Mouse (Mus musculus) kidney, adult 2 months (tissue): Measurements from ENCODE around the gene Pramef8.

Source experiments
- CTCF ChIP-seq: fragments of 200-500 bp; conservative IDR thresholded peaks from 2 replicates; pipeline ENCODE4 v1.5.1; 2011; ENCODE audit warnings: low read depth, mild to moderate bottlenecking, control low read depth, low read length, moderate library complexity, mixed read lengths; ENCODE audit not compliant: insufficient read depth, insufficient read length
- POLR2A ChIP-seq: fragments of 200-500 bp; IDR thresholded peaks from one replicate; pipeline ENCODE4 v1.6.1; 2011; ENCODE audit warnings: low read depth, low read length, control low read depth

DNA sequence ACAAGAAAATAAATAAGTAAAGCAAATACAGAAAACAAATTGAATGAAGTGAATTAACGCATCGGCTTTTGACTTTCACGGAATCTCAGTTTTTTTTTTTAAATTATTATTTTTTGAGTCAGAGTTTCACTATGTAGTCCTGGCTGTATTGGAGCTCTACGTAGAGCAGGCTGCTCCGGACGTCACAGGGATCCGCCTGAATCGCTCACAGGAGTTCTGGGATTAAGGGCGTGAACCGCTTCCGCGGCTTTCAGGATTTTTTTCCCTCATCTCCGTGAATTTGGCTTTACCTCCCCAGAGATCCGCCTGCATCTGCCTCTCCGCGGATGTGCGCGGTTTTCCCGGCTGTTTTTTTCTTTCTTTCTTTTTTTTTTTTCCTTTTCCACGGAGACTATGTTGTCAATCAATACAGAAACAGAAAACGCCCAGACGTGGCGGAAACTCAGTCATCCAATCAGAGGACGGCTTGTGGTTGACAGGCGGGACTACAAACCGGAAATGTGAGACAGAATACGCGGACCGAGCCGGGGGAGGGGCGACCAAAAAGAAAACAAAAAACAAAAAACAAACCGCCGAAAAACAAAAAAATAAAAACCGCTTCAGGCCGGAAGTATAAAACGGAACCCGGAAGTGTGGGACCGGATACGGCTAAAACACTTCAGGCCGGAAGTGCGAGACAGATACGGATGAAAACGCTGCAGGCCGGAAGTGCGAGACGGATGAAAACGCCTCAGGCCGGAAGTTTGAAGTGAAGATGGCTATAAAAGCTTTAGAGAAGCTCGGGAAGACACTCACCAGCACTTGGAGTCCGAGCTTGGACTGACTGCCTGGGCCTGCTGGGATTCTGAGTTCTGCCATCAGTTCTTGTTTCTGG, at the start of gene Pramef8:
- TF ChIP-seq CTCF = no peak
- TF ChIP-seq POLR2A = no peak
